Comparison of ENCODE assay signal across 7 mouse cellular contexts in genomic region chr15:79516171-79517096, GRCm38 (mm10). TPM values are rescaled to one million over a fixed set of nuclear protein-coding genes. Genes with fewer than 3 reads are reported as not detected.
A peak's percentile ranks its signal among the peaks of the same experiment; 100 is the strongest.
DNase-seq lines count a peak whose midpoint lies in the region; ATAC-seq and TF ChIP-seq lines count a peak whose summit lies in the region.

TSS of gene Kdelr3 (plus strand) at chr15:79516411.

- H3K36me3 ChIP-seq in intestine, embryonic 16.5 days (ENCODE audit: control insufficient read depth, insufficient read depth, low read length), result no peaks in the 10 kb centered on the region
- no peaks in the 10 kb centered on the region for H3K36me3 ChIP-seq in liver, embryonic 15.5 days (replicated peaks)
- H3K36me3 ChIP-seq in neural tube, embryonic 12.5 days, result no peaks in the 10 kb centered on the region

- DNase-seq in Patski (ENCODE audit: low read depth, low spot score), result no peak
- peak; percentile 84 to 85 for DNase-seq in urinary bladder, postnatal 4 days (ENCODE audit: low spot score in 2 of 2)

- peak; percentile 44 for ATAC-seq in Patski
- peak; percentile 38 for ATAC-seq in common myeloid progenitor, adult 5-6 weeks (replicated peaks; ENCODE audit: low read depth, poor library complexity, severe bottlenecking)
- ATAC-seq in granulocyte monocyte progenitor cell, adult 5-6 weeks (replicated peaks; ENCODE audit: poor library complexity, severe bottlenecking), result peak; percentile 57
- ATAC-seq in intestine, embryonic 16.5 days, result peak; percentile 82
- ATAC-seq in liver, embryonic 15.5 days (ENCODE audit: insufficient read depth), result peak; percentile 35; the same call in 1 of the 2 replicates
- ATAC-seq in neural tube, embryonic 12.5 days (ENCODE audit: low FRiP score, low read depth), result peak; percentile 33; the same call in 1 of the 2 replicates

- peak within 1 kb of the TSS; percentile 72 for H3K4me3 ChIP-seq in intestine, embryonic 16.5 days (ENCODE audit: low read length)
- H3K4me3 ChIP-seq in liver, embryonic 15.5 days (replicated peaks), result peak within 1 kb of the TSS; percentile 48
- H3K4me3 ChIP-seq in neural tube, embryonic 12.5 days, result peak within 1 kb of the TSS; percentile 42

- WGBS in intestine, embryonic 16.5 days, result under 1% methylated on average over 71 of the region's 71 CpGs
- under 1% methylated on average over 71 of the region's 71 CpGs for WGBS in liver, embryonic 15.5 days (ENCODE audit: insufficient replicate concordance)
- WGBS in neural tube, embryonic 12.5 days, result under 1% methylated on average over 71 of the region's 71 CpGs

- peaks cover 33% of the 10 kb centered on the region for H3K4me1 ChIP-seq in intestine, embryonic 16.5 days (ENCODE audit: control insufficient read depth, insufficient read depth, low read length)
- peaks cover 31% of the 10 kb centered on the region for H3K4me1 ChIP-seq in liver, embryonic 15.5 days (replicated peaks)
- peaks cover 26% of the 10 kb centered on the region for H3K4me1 ChIP-seq in neural tube, embryonic 12.5 days

- no peaks in the 10 kb centered on the region for H3K9me3 ChIP-seq in intestine, embryonic 16.5 days (ENCODE audit: control insufficient read depth, low read length)
- H3K9me3 ChIP-seq in liver, embryonic 15.5 days (replicated peaks), result no peaks in the 10 kb centered on the region
- no peaks in the 10 kb centered on the region for H3K9me3 ChIP-seq in neural tube, embryonic 12.5 days

- POLR2A ChIA-PET in Patski (lab: Charles Lee), result interaction anchor here (1.1 to 2.3 kb wide), 3 partner anchors 11 to 13 kb away, joined by 5 to 11 read pairs (median 6); partner anchors contain the start of gene Kcnj4

- no peak for TF ChIP-seq CTCF in Patski (IDR thresholded peaks at IDR 0.05)

- H3K4me2 ChIP-seq in intestine, embryonic 16.5 days (ENCODE audit: low read depth, low read length), result peak within 1 kb of the TSS; percentile 90
- peak within 1 kb of the TSS; percentile 71 for H3K4me2 ChIP-seq in liver, embryonic 15.5 days
- H3K4me2 ChIP-seq in neural tube, embryonic 12.5 days (replicated peaks), result peak within 1 kb of the TSS; percentile 85

- CTCF ChIA-PET in Patski (lab: Charles Lee), result interaction anchor here (1.5 kb wide), 1 partner anchor 35 kb away, joined by 3 read pairs; no protein-coding TSS in a partner anchor

- in situ Hi-C loops in Patski (cut with MboI; ENCODE audit: low pct_unique_long_range_greater_than_20kb), result no loop called here

- H3K27ac ChIP-seq in intestine, embryonic 16.5 days (ENCODE audit: low read length), result peak within 1 kb of the TSS; percentile 48
- H3K27ac ChIP-seq in liver, embryonic 15.5 days (replicated peaks), result no peak within 1 kb of the TSS
- no peak within 1 kb of the TSS for H3K27ac ChIP-seq in neural tube, embryonic 12.5 days

- H3K9ac ChIP-seq in intestine, embryonic 16.5 days (ENCODE audit: low read depth, low read length), result peak within 1 kb of the TSS; percentile 79
- peak within 1 kb of the TSS; percentile 15; the same call in 1 of the 2 replicates for H3K9ac ChIP-seq in liver, embryonic 15.5 days
- peak within 1 kb of the TSS; percentile 48 for H3K9ac ChIP-seq in neural tube, embryonic 12.5 days

- peaks cover under 1% of the 10 kb centered on the region for H3K27me3 ChIP-seq in Patski
- H3K27me3 ChIP-seq in intestine, embryonic 16.5 days (replicated peaks; ENCODE audit: control insufficient read depth, insufficient read depth, low read length), result peaks cover 28% of the 10 kb centered on the region
- H3K27me3 ChIP-seq in liver, embryonic 15.5 days, result peaks cover 84% of the 10 kb centered on the region
- peaks cover 72% of the 10 kb centered on the region for H3K27me3 ChIP-seq in neural tube, embryonic 12.5 days (replicated peaks)

RNA-seq across cellular contexts. Expression of gene Kdelr3, which starts in this region (rescaled TPM):
- 35.8 TPM for polyA plus RNA-seq in Patski (2021)
- not detected in 2 replicates for total RNA-seq in common myeloid progenitor, adult 5-6 weeks (2017)
- total RNA-seq in granulocyte monocyte progenitor cell, adult 5-6 weeks (2014; fragmentation: Nextera tagmentation), result 0.38 TPM in 1 of 2 replicates, not detected in the other
- total RNA-seq in granulocyte monocyte progenitor cell, adult 5-6 weeks (2017), result 0.56 TPM in 1 of 2 replicates, not detected in the other
- polyA plus RNA-seq in intestine, embryonic 16.5 days (2015; fragmentation: Nextera tagmentation; extraction: Ambion mirVana), result 72.5 and 74.5 TPM in 2 replicates
- polyA plus RNA-seq in liver, embryonic 15.5 days (2015; fragmentation: Nextera tagmentation; extraction: Ambion mirVana), result 4.5 and 5.3 TPM in 2 replicates
- 19.6 and 20.2 TPM in 2 replicates for polyA plus RNA-seq in neural tube, embryonic 12.5 days (2016; fragmentation: Nextera tagmentation; extraction: Ambion mirVana)

Comparison
In these comparisons a context has a peak if more than half of its experiments do, and no peak if none do; other contexts are left out.
1. Peak in ATAC-seq in common myeloid progenitor, adult 5-6 weeks; RNA of the gene not detected or under 1 TPM.
2. Peak in ATAC-seq in granulocyte monocyte progenitor cell, adult 5-6 weeks; RNA of the gene not detected or under 1 TPM.
3. H3K9ac ChIP-seq: peak in every context shown above with its lines; median percentile 79 in intestine, embryonic 16.5 days; 48 in neural tube, embryonic 12.5 days; 15 in liver, embryonic 15.5 days.